Mouse (Mus musculus) forebrain, embryonic 13.5 days (tissue): ENCODE data around the gene Efna5. TPM values are rescaled to one million over a fixed set of nuclear protein-coding genes. Genes with fewer than 3 reads are reported as not detected.

Source experiments
- ATAC-seq: fragments of 200-750 bp; cut with Nextera tagmentation; 2 replicates; pipeline ENCODE4 v1.8.0; 2017
- H3K27ac ChIP-seq: fragments of 300-500 bp; sonication (generic); 2 replicates; pipeline ENCODE4 v1.5.1; 2015; ENCODE audit warnings: inconsistent platforms, mild to moderate bottlenecking, moderate library complexity
- H3K27me3 ChIP-seq: fragments of 300-500 bp; sonication (generic); 2 replicates; pipeline ENCODE4 v1.6.1; 2015; ENCODE audit warnings: mild to moderate bottlenecking, inconsistent platforms
- H3K36me3 ChIP-seq: fragments of 300-500 bp; sonication (generic); 2 replicates; pipeline ENCODE4 v1.6.1; 2015; ENCODE audit warnings: mild to moderate bottlenecking, inconsistent platforms; ENCODE audit not compliant: poor library complexity, severe bottlenecking
- H3K4me1 ChIP-seq: fragments of 300-500 bp; sonication (generic); 2 replicates; pipeline ENCODE4 v1.6.1; 2015; ENCODE audit warnings: inconsistent platforms
- H3K4me2 ChIP-seq: fragments of 300-500 bp; sonication (generic); 2 replicates; pipeline ENCODE4 v1.6.1; 2015; ENCODE audit warnings: inconsistent platforms, mild to moderate bottlenecking, moderate library complexity
- H3K4me3 ChIP-seq: fragments of 300-500 bp; sonication (generic); 2 replicates; pipeline ENCODE4 v1.5.1; 2015; ENCODE audit warnings: mild to moderate bottlenecking, inconsistent platforms
- H3K9ac ChIP-seq: fragments of 300-500 bp; sonication (generic); 2 replicates; pipeline ENCODE4 v1.6.1; 2015; ENCODE audit warnings: mild to moderate bottlenecking, inconsistent platforms
- H3K9me3 ChIP-seq: fragments of 300-500 bp; sonication (generic); replicated peaks from 2 replicates; pipeline ENCODE4 v1.6.1; 2016; ENCODE audit warnings: inconsistent platforms
- WGBS: fragments of 180-500 bp; shearing (Covaris S2); methylation state at CpG from one replicate; pipeline ENCODE4 v1.1.7; 2015; 5-methylcytosine and 5-hydroxymethylcytosine counted together
- polyA plus RNA-seq: library from polyadenylated mRNA; unstranded; fragments of >200 nt; fragmentation: Nextera tagmentation; extraction: Ambion mirVana; gene quantifications from 2 replicates; pipeline ENCODE4 v1.2.1, GENCODE M21; 2015

Gene Efna5
- polyA plus RNA-seq, 1 experiment from 2014 or later = 27.2 TPM

- Histone ChIP-seq H3K4me3 (no peak overlapping the region), H3K36me3 (no peaks in the 10 kb centered on the region), H3K4me2 (no peak overlapping the region), H3K9me3 (no peaks in the 10 kb centered on the region), H3K27ac (no peak overlapping the region), H3K9ac (no peak overlapping the region), H3K27me3 (no peaks in the 10 kb centered on the region), H3K4me1 (peaks cover 14% of the 10 kb centered on the region)
- no peak for ATAC-seq
- WGBS = 52% methylated on average over 3 of the region's 3 CpGs
Measured at GRCm38 (mm10) chr17:62850603-62851002, 30.5 kb downstream of the Efna5 start.

GRCm38 (mm10) chr17:62849676-62850075 is 31.4 kb downstream of the Efna5 start:
- Histone ChIP-seq H3K4me1 (peaks cover 18% of the 10 kb centered on the region), H3K9me3 (no peaks in the 10 kb centered on the region), H3K4me3 (no peak overlapping the region), H3K9ac (no peak overlapping the region), H3K4me2 (no peak overlapping the region), H3K36me3 (no peaks in the 10 kb centered on the region), H3K27ac (no peak overlapping the region), H3K27me3 (no peaks in the 10 kb centered on the region; the same call in 1 of the 2 replicates)
- WGBS = 90% methylated on average over 6 of the region's 6 CpGs
- no peak for ATAC-seq

GRCm38 (mm10) chr17:62845656-62846055 is 35.5 kb downstream of the Efna5 start:
- H3K36me3 ChIP-seq = no peaks in the 10 kb centered on the region
- no peak overlapping the region for H3K27ac ChIP-seq
- H3K9ac ChIP-seq = no peak overlapping the region
- H3K4me2 ChIP-seq = no peak overlapping the region
- no peaks in the 10 kb centered on the region; the same call in 1 of the 2 replicates for H3K27me3 ChIP-seq
- peaks cover 11% of the 10 kb centered on the region for H3K4me1 ChIP-seq
- no peak for ATAC-seq
- no peak overlapping the region for H3K4me3 ChIP-seq
- WGBS = 37% methylated on average over 5 of the region's 5 CpGs
- H3K9me3 ChIP-seq = no peaks in the 10 kb centered on the region

GRCm38 (mm10) chr17:62844329-62844728 is 36.8 kb downstream of the Efna5 start:
- no peak overlapping the region for H3K27ac ChIP-seq
- no peaks in the 10 kb centered on the region; the same call in 1 of the 2 replicates for H3K27me3 ChIP-seq
- H3K9ac ChIP-seq = no peak overlapping the region
- no peak overlapping the region for H3K4me2 ChIP-seq
- no peaks in the 10 kb centered on the region for H3K9me3 ChIP-seq
- H3K36me3 ChIP-seq = no peaks in the 10 kb centered on the region
- H3K4me1 ChIP-seq = peaks cover 11% of the 10 kb centered on the region
- 25% methylated on average over 5 of the region's 5 CpGs for WGBS
- H3K4me3 ChIP-seq = no peak overlapping the region
- peak; percentile 55; the same call in 1 of the 2 replicates for ATAC-seq

GRCm38 (mm10) chr17:62837336-62837735 is 43.8 kb downstream of the Efna5 start:
- Histone ChIP-seq H3K9ac (no peak overlapping the region), H3K27me3 (no peaks in the 10 kb centered on the region), H3K27ac (no peak overlapping the region), H3K4me3 (no peak overlapping the region), H3K36me3 (no peaks in the 10 kb centered on the region), H3K4me2 (no peak overlapping the region), H3K4me1 (no peaks in the 10 kb centered on the region), H3K9me3 (0 out of 2 replicates have a peak, but pooled peaks cover 4% of the 10 kb centered on the region)
- no peak for ATAC-seq
- WGBS = 33% methylated on average over 7 of the region's 7 CpGs

GRCm38 (mm10) chr17:62836598-62837106 is 44.5 kb downstream of the Efna5 start:
- 0 out of 2 replicates have a peak, but pooled peaks cover 4% of the 10 kb centered on the region for H3K9me3 ChIP-seq
- H3K4me2 ChIP-seq = no peak overlapping the region
- no peak overlapping the region for H3K9ac ChIP-seq
- H3K4me3 ChIP-seq = no peak overlapping the region
- no peak for ATAC-seq
- WGBS = 88% methylated on average over 6 of the region's 6 CpGs
- no peaks in the 10 kb centered on the region for H3K36me3 ChIP-seq
- no peak overlapping the region for H3K27ac ChIP-seq
- no peaks in the 10 kb centered on the region for H3K27me3 ChIP-seq
- H3K4me1 ChIP-seq = no peaks in the 10 kb centered on the region

GRCm38 (mm10) chr17:62832550-62833127 is 48.5 kb downstream of the Efna5 start:
- Histone ChIP-seq H3K4me2 (no peak overlapping the region), H3K9me3 (no peaks in the 10 kb centered on the region), H3K4me1 (0 out of 2 replicates have a peak, but pooled peaks cover 5% of the 10 kb centered on the region), H3K27me3 (no peaks in the 10 kb centered on the region), H3K4me3 (no peak overlapping the region), H3K36me3 (no peaks in the 10 kb centered on the region), H3K9ac (no peak overlapping the region), H3K27ac (no peak overlapping the region)
- WGBS = 82% methylated on average over 16 of the region's 16 CpGs
- ATAC-seq = no peak

- Histone ChIP-seq H3K9me3 (no peaks in the 10 kb centered on the region), H3K9ac (no peak overlapping the region), H3K4me3 (no peak overlapping the region), H3K4me1 (0 out of 2 replicates have a peak, but pooled peaks cover 7% of the 10 kb centered on the region), H3K36me3 (no peaks in the 10 kb centered on the region), H3K27me3 (no peaks in the 10 kb centered on the region), H3K4me2 (no peak overlapping the region), H3K27ac (no peak overlapping the region)
- ATAC-seq = no peak
- WGBS = 62% methylated on average over 6 of the region's 6 CpGs
Measured at GRCm38 (mm10) chr17:62827549-62827948, 53.6 kb downstream of the Efna5 start.

- no peak overlapping the region for H3K4me2 ChIP-seq
- H3K4me1 ChIP-seq = peaks cover 20% of the 10 kb centered on the region; the same call in 1 of the 2 replicates
- no peak overlapping the region for H3K9ac ChIP-seq
- no peaks in the 10 kb centered on the region for H3K27me3 ChIP-seq
- ATAC-seq = no peak; the same call in 1 of the 2 replicates
- no peak overlapping the region for H3K27ac ChIP-seq
- no peaks in the 10 kb centered on the region for H3K9me3 ChIP-seq
- WGBS = 91% methylated on average over 11 of the region's 11 CpGs
- H3K36me3 ChIP-seq = no peaks in the 10 kb centered on the region
- H3K4me3 ChIP-seq = no peak overlapping the region
Measured at GRCm38 (mm10) chr17:62821219-62821618, 59.9 kb downstream of the Efna5 start.

GRCm38 (mm10) chr17:62819931-62820330 is 61.2 kb downstream of the Efna5 start:
- ATAC-seq = no peak
- H3K27ac ChIP-seq = no peak overlapping the region
- no peaks in the 10 kb centered on the region for H3K9me3 ChIP-seq
- no peak overlapping the region for H3K9ac ChIP-seq
- peaks cover 19% of the 10 kb centered on the region; the same call in 1 of the 2 replicates for H3K4me1 ChIP-seq
- no peak overlapping the region for H3K4me2 ChIP-seq
- H3K27me3 ChIP-seq = no peaks in the 10 kb centered on the region
- H3K4me3 ChIP-seq = no peak overlapping the region
- 85% methylated on average over 5 of the region's 5 CpGs for WGBS
- H3K36me3 ChIP-seq = no peaks in the 10 kb centered on the region

GRCm38 (mm10) chr17:62818821-62819220 is 62.3 kb downstream of the Efna5 start:
- Histone ChIP-seq H3K4me2 (no peak overlapping the region), H3K9ac (no peak overlapping the region)

GRCm38 (mm10) chr17:62818337-62818736 is 62.8 kb downstream of the Efna5 start:
- Histone ChIP-seq H3K9me3 (no peaks in the 10 kb centered on the region), H3K9ac (no peak overlapping the region), H3K4me1 (peaks cover 19% of the 10 kb centered on the region; the same call in 1 of the 2 replicates), H3K27me3 (no peaks in the 10 kb centered on the region), H3K4me3 (no peak overlapping the region), H3K4me2 (no peak overlapping the region), H3K27ac (no peak overlapping the region), H3K36me3 (no peaks in the 10 kb centered on the region)
- no peak for ATAC-seq
- WGBS = 62% methylated on average over 2 of the region's 2 CpGs

More at GRCm38 (mm10) chr17:62818821-62819220, 62.3 kb downstream of the Efna5 start:
- H3K27me3 ChIP-seq = no peaks in the 10 kb centered on the region
- H3K36me3 ChIP-seq = no peaks in the 10 kb centered on the region
- no peaks in the 10 kb centered on the region for H3K9me3 ChIP-seq
- WGBS = 22% methylated on average over 8 of the region's 8 CpGs
- no peak for ATAC-seq
- peaks cover 19% of the 10 kb centered on the region; the same call in 1 of the 2 replicates for H3K4me1 ChIP-seq
- no peak overlapping the region for H3K27ac ChIP-seq
- H3K4me3 ChIP-seq = no peak overlapping the region
